Mouse (Mus musculus): ENCODE measurements around the gene Fam13a. TPM values are rescaled to one million over a fixed set of nuclear protein-coding genes. Genes with fewer than 3 reads are reported as not detected.

The Fam13a gene
- total and polyA plus RNA-seq, 2 experiments from 2014 or later = 9.5 to 12.4 TPM

DNA sequence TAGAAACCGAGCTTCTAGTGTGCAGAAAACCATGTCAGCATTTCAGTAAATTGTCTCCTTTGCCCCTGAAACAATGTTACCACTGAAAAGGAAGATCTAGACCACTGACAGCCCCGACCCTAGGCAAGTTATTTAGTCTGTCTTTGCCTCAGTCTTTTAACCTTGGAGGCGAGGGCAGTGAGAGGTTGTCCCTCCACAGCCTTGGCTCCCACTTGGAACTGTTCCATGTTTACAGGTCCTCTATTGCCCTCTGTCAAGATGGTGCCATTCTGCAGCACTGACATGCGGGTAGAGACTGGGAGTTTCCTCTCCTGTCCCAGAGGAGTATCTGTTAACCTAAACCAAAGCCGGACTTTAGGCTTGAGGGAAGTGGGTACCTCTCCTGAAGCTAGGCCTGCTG, 111.5 kb downstream of the Fam13a start:
- Histone ChIP-seq H3K9me3 (replicated peaks; ENCODE audit: control insufficient read depth, low read length) (no peaks in the 10 kb centered on the region), H3K4me3 (ENCODE audit: low read depth, low read length) (no peak overlapping the region), H3K27ac (ENCODE audit: low read depth) (no peak overlapping the region), H3K27me3 (ENCODE audit: control insufficient read depth, insufficient read depth, low read length) (no peaks in the 10 kb centered on the region), H3K4me2 (ENCODE audit: low read depth, low read length) (no peak overlapping the region), H3K36me3 (replicated peaks; ENCODE audit: control insufficient read depth, insufficient read depth, low read length) (peaks cover 16% of the 10 kb centered on the region), H3K9ac (replicated peaks; ENCODE audit: low read depth, low read length) (no peak overlapping the region), H3K4me1 (ENCODE audit: control insufficient read depth, insufficient read depth) (no peaks in the 10 kb centered on the region)
- ATAC-seq (ENCODE audit: insufficient read depth, low read depth) (no peak), DNase-seq (ENCODE audit: low spot score) (no peak)
- no peak for TF ChIP-seq EP300 (IDR thresholded peaks at IDR 0.05; ENCODE audit: low read depth)
- TF ChIP-seq CTCF (IDR thresholded peaks at IDR 0.05; ENCODE audit: low read depth) = no peak
- WGBS = 76% methylated on average over 5 of the region's 5 CpGs

DNA sequence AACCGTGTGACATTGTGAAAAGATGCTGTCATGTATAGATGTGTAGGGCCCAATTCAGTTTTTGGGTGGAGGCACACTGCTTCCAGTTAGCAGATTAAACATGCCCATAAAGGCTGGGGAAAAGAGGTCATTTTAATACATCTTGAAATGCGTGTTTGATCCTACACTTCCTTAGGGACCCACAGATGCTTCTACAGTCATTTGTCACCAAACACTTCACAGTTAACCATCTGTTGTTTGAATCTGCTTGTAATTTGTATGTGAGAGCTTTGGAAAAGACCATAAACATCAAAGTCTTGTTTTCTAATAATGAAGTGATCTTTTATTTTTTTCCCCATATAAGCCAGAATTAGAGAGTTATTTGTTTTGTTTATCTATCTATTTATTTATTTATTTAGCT, 116.6 kb downstream of the Fam13a start:
- no peaks in the 10 kb centered on the region for H3K27me3 ChIP-seq (ENCODE audit: control insufficient read depth, insufficient read depth, low read length)
- H3K4me3 ChIP-seq (ENCODE audit: low read depth, low read length) = no peak overlapping the region
- DNase-seq (ENCODE audit: low spot score) (no peak), ATAC-seq (ENCODE audit: insufficient read depth, low read depth) (no peak)
- H3K9ac ChIP-seq (replicated peaks; ENCODE audit: low read depth, low read length) = no peak overlapping the region
- no peak overlapping the region for H3K27ac ChIP-seq (ENCODE audit: low read depth)
- WGBS = 87% methylated on average over 2 of the region's 2 CpGs
- peaks cover 7% of the 10 kb centered on the region for H3K36me3 ChIP-seq (replicated peaks; ENCODE audit: control insufficient read depth, insufficient read depth, low read length)
- no peak overlapping the region for H3K4me2 ChIP-seq (ENCODE audit: low read depth, low read length)
- no peaks in the 10 kb centered on the region; the same call in 1 of the 2 replicates for H3K9me3 ChIP-seq (replicated peaks; ENCODE audit: control insufficient read depth, low read length)
- TF ChIP-seq EP300 (IDR thresholded peaks at IDR 0.05; ENCODE audit: low read depth) (no peak), CTCF (IDR thresholded peaks at IDR 0.05; ENCODE audit: low read depth) (no peak)
- peaks cover 3% of the 10 kb centered on the region; the same call in 1 of the 2 replicates for H3K4me1 ChIP-seq (ENCODE audit: control insufficient read depth, insufficient read depth)

DNA sequence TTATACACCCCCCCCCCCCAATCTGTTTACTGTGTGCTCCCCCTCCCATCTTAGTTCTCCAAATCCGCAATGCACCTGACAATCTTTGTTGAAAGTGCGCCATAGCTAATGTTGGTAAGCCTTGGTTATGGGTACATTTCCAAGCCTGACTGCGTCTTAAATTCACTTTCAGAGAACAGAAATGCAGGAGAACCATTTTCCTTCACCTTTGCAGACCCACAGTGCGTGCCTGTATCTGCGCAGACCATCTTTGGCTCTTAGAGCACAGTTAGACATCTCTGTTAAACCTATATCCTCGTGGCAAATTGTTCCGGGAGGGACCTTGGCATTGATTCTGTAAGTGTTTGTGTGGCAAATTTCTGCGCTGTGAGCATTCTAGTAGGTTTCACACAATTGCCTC, 117.0 kb downstream of the Fam13a start:
- TF ChIP-seq EP300 (IDR thresholded peaks at IDR 0.05; ENCODE audit: low read depth) (no peak), CTCF (IDR thresholded peaks at IDR 0.05; ENCODE audit: low read depth) (no peak)
- peaks cover 7% of the 10 kb centered on the region for H3K36me3 ChIP-seq (replicated peaks; ENCODE audit: control insufficient read depth, insufficient read depth, low read length)
- H3K27me3 ChIP-seq (ENCODE audit: control insufficient read depth, insufficient read depth, low read length) = no peaks in the 10 kb centered on the region
- WGBS = 95% methylated on average over 8 of the region's 8 CpGs
- no peak overlapping the region for H3K9ac ChIP-seq (replicated peaks; ENCODE audit: low read depth, low read length)
- no peaks in the 10 kb centered on the region; the same call in 1 of the 2 replicates for H3K9me3 ChIP-seq (replicated peaks; ENCODE audit: control insufficient read depth, low read length)
- no peak overlapping the region for H3K4me3 ChIP-seq (ENCODE audit: low read depth, low read length)
- ATAC-seq (ENCODE audit: insufficient read depth, low read depth) (no peak), DNase-seq (ENCODE audit: low spot score) (no peak)
- H3K4me2 ChIP-seq (ENCODE audit: low read depth, low read length) = peak overlapping the region; percentile 71
- H3K27ac ChIP-seq (ENCODE audit: low read depth) = no peak overlapping the region
- H3K4me1 ChIP-seq (ENCODE audit: control insufficient read depth, insufficient read depth) = peaks cover 3% of the 10 kb centered on the region; the same call in 1 of the 2 replicates

DNA sequence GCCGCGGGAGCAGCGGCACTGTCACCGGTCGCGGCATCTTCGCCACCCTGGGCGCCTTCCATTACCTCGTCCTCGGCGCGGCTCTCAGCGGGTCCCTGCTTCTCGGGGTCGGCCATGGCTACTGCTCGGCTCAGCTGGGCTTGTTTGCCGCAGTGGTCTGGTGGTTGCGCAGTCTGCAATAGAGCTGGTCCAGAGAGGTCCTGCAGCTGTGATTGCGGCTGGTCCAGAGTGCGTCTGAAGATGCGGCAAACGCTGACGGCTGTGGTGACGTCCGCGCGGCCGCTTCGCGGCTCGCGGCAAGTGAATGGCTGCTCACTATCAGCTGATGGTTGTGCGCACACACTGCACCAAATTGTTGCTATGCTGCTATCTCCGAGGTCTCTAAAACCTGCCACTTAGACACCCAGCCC, 117.5 kb downstream of the Fam13a start, which contains the start of gene Nap1l5:
Gene Nap1l5, minus strand, starts transcription at position 225 of the 410 bp plus-strand sequence.
- H3K36me3 ChIP-seq (replicated peaks; ENCODE audit: control insufficient read depth, insufficient read depth, low read length) = peaks cover 7% of the 10 kb centered on the region
- WGBS = 43% methylated on average over 34 of the region's 34 CpGs
- H3K4me1 ChIP-seq (ENCODE audit: control insufficient read depth, insufficient read depth) = peaks cover 3% of the 10 kb centered on the region; the same call in 1 of the 2 replicates
- peak within 1 kb of the TSS; percentile 71 for H3K4me2 ChIP-seq (ENCODE audit: low read depth, low read length)
- no peaks in the 10 kb centered on the region; the same call in 1 of the 2 replicates for H3K9me3 ChIP-seq (replicated peaks; ENCODE audit: control insufficient read depth, low read length)
- H3K27me3 ChIP-seq (ENCODE audit: control insufficient read depth, insufficient read depth, low read length) = no peaks in the 10 kb centered on the region
- TF ChIP-seq CTCF (IDR thresholded peaks at IDR 0.05; ENCODE audit: low read depth) (no peak), EP300 (IDR thresholded peaks at IDR 0.05; ENCODE audit: low read depth) (no peak)
- ATAC-seq (ENCODE audit: insufficient read depth, low read depth) = peak; percentile 79
- 0 out of 2 replicates have a peak within 1 kb of the TSS, but pooled peaks have one; percentile 25 for H3K9ac ChIP-seq (replicated peaks; ENCODE audit: low read depth, low read length)
- peak within 1 kb of the TSS; percentile 44 for H3K4me3 ChIP-seq (ENCODE audit: low read depth, low read length)
- H3K27ac ChIP-seq (ENCODE audit: low read depth) = no peak within 1 kb of the TSS
- no peak for DNase-seq (ENCODE audit: low spot score)

DNA sequence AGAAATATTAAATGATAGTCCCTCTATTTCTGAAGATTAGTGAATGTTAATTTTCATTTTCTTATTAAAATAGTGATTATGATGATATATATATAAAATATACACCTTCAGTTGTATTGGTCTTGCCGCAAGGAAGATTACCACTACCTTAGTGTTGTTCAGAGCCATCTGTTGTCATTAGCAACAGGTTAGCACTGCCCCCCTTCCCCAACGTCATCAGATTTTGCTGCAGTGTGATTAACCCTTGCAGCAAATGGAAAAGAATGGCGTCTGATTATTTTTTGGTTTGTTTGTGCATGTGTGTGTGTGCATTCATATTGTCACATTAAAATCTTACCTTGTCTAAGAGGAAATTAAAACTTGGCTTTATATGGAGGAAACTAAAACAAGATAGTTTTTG, 119.8 kb downstream of the Fam13a start:
- Histone ChIP-seq H3K27ac (ENCODE audit: low read depth) (no peak overlapping the region), H3K4me2 (ENCODE audit: low read depth, low read length) (no peak overlapping the region), H3K9ac (replicated peaks; ENCODE audit: low read depth, low read length) (no peak overlapping the region), H3K4me1 (ENCODE audit: control insufficient read depth, insufficient read depth) (peaks cover 6% of the 10 kb centered on the region; the same call in 1 of the 2 replicates), H3K4me3 (ENCODE audit: low read depth, low read length) (no peak overlapping the region), H3K27me3 (ENCODE audit: control insufficient read depth, insufficient read depth, low read length) (no peaks in the 10 kb centered on the region), H3K36me3 (replicated peaks; ENCODE audit: control insufficient read depth, insufficient read depth, low read length) (peaks cover 16% of the 10 kb centered on the region), H3K9me3 (replicated peaks; ENCODE audit: control insufficient read depth, low read length) (no peaks in the 10 kb centered on the region; the same call in 1 of the 2 replicates)
- DNase-seq (ENCODE audit: low spot score) (no peak), ATAC-seq (ENCODE audit: insufficient read depth, low read depth) (no peak)
- WGBS = 66% methylated on average over 3 of the region's 3 CpGs
- TF ChIP-seq EP300 (IDR thresholded peaks at IDR 0.05; ENCODE audit: low read depth) (no peak), CTCF (IDR thresholded peaks at IDR 0.05; ENCODE audit: low read depth) (no peak)

DNA sequence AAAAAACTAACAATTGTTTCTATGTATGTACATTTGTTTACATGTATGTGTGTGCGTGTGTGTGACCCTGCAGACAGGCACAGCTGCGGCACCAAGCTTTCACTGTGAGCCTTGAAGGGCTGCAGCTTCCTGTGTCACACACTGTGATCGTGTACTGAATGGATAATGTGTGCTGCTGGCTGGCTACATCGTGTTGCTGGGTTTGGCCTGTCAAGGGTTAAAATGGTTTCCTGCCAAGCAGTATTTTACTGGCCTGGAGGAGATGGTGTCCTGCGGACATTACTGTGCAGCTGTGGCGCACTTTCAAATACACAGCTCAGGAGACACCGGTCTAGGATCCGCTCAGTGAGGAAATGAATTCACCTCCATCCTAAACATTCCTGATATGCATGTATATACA, 121.2 kb downstream of the Fam13a start:
- H3K9me3 ChIP-seq (replicated peaks; ENCODE audit: control insufficient read depth, low read length) = no peaks in the 10 kb centered on the region; the same call in 1 of the 2 replicates
- H3K4me1 ChIP-seq (ENCODE audit: control insufficient read depth, insufficient read depth) = peaks cover 6% of the 10 kb centered on the region; the same call in 1 of the 2 replicates
- no peak overlapping the region for H3K4me2 ChIP-seq (ENCODE audit: low read depth, low read length)
- peaks cover 20% of the 10 kb centered on the region for H3K36me3 ChIP-seq (replicated peaks; ENCODE audit: control insufficient read depth, insufficient read depth, low read length)
- no peaks in the 10 kb centered on the region for H3K27me3 ChIP-seq (ENCODE audit: control insufficient read depth, insufficient read depth, low read length)
- 42% methylated on average over 8 of the region's 8 CpGs for WGBS
- peak; percentile 33 for DNase-seq (ENCODE audit: low spot score)
- no peak overlapping the region for H3K9ac ChIP-seq (replicated peaks; ENCODE audit: low read depth, low read length)
- H3K4me3 ChIP-seq (ENCODE audit: low read depth, low read length) = no peak overlapping the region
- no peak overlapping the region for H3K27ac ChIP-seq (ENCODE audit: low read depth)
- TF ChIP-seq CTCF (IDR thresholded peaks at IDR 0.05; ENCODE audit: low read depth) (no peak), EP300 (IDR thresholded peaks at IDR 0.05; ENCODE audit: low read depth) (no peak)
- ATAC-seq (ENCODE audit: insufficient read depth, low read depth) = peak; percentile 61

All from heart, postnatal 0 days (tissue).